Mouse (Mus musculus): ENCODE measurements around the gene Calhm2. TPM values are rescaled to one million over a fixed set of nuclear protein-coding genes. Genes with fewer than 3 reads are reported as not detected.
"Not testable (repeated sequence)": the region's sequence is repeated elsewhere in the genome, so short reads cannot be mapped to it uniquely, and the experiment has no call there.

Gene Calhm2
- polyA plus RNA-seq, 1 experiment from 2014 or later: 0.69 TPM

GRCm38 (mm10) chr19:47139611-47140010 is 1.5 kb upstream of the Calhm2 start:
- not testable (repeated sequence) for H3K4me3 ChIP-seq (ENCODE audit: low read depth, low read length); H3K9ac ChIP-seq (ENCODE audit: low read length); H3K4me2 ChIP-seq (ENCODE audit: low read depth); H3K27ac ChIP-seq (ENCODE audit: low read depth, low read length); H3K9me3 ChIP-seq (ENCODE audit: control insufficient read depth, low read length); H3K27me3 ChIP-seq (ENCODE audit: control insufficient read depth, insufficient read depth, low read length); H3K4me1 ChIP-seq (ENCODE audit: control insufficient read depth, insufficient read depth, low read length); ATAC-seq (ENCODE audit: insufficient read depth, low FRiP score, low TSS enrichment); DNase-seq (ENCODE audit: low spot score); H3K36me3 ChIP-seq (ENCODE audit: control insufficient read depth, insufficient read depth, low read length)
- WGBS: 35% methylated on average over 7 of the region's 7 CpGs

- ATAC-seq (ENCODE audit: insufficient read depth, low FRiP score, low TSS enrichment) (no peak), DNase-seq (ENCODE audit: low spot score) (no peak)
- peak overlapping the region; percentile 48 for H3K9ac ChIP-seq (ENCODE audit: low read length)
Observed at GRCm38 (mm10) chr19:47137051-47137581, 978 bp downstream of the Calhm2 start.

GRCm38 (mm10) chr19:47136170-47136569 is 1.9 kb downstream of the Calhm2 start:
- 87% methylated on average over 5 of the region's 5 CpGs for WGBS
- Histone ChIP-seq H3K9me3 (ENCODE audit: control insufficient read depth, low read length) (no peaks in the 10 kb centered on the region), H3K9ac (ENCODE audit: low read length) (no peak overlapping the region), H3K4me2 (ENCODE audit: low read depth) (no peak overlapping the region), H3K27me3 (ENCODE audit: control insufficient read depth, insufficient read depth, low read length) (no peaks in the 10 kb centered on the region), H3K27ac (ENCODE audit: low read depth, low read length) (no peak overlapping the region), H3K36me3 (ENCODE audit: control insufficient read depth, insufficient read depth, low read length) (0 out of 2 replicates have a peak, but pooled peaks cover 3% of the 10 kb centered on the region), H3K4me3 (ENCODE audit: low read depth, low read length) (no peak overlapping the region), H3K4me1 (ENCODE audit: control insufficient read depth, insufficient read depth, low read length) (peaks cover 8% of the 10 kb centered on the region; the same call in 1 of the 2 replicates)
- DNase-seq (ENCODE audit: low spot score): no peak
- ATAC-seq (ENCODE audit: insufficient read depth, low FRiP score, low TSS enrichment): no peak

More at GRCm38 (mm10) chr19:47137051-47137581, 978 bp downstream of the Calhm2 start:
- Histone ChIP-seq H3K4me2 (ENCODE audit: low read depth) (peak overlapping the region; percentile 41), H3K4me3 (ENCODE audit: low read depth, low read length) (no peak overlapping the region), H3K9me3 (ENCODE audit: control insufficient read depth, low read length) (no peaks in the 10 kb centered on the region), H3K36me3 (ENCODE audit: control insufficient read depth, insufficient read depth, low read length) (no peaks in the 10 kb centered on the region), H3K4me1 (ENCODE audit: control insufficient read depth, insufficient read depth, low read length) (peaks cover 8% of the 10 kb centered on the region; the same call in 1 of the 2 replicates), H3K27me3 (ENCODE audit: control insufficient read depth, insufficient read depth, low read length) (no peaks in the 10 kb centered on the region), H3K27ac (ENCODE audit: low read depth, low read length) (no peak overlapping the region)
- 71% methylated on average over 6 of the region's 6 CpGs for WGBS

- Histone ChIP-seq H3K4me1 (ENCODE audit: control insufficient read depth, insufficient read depth, low read length) (peaks cover 8% of the 10 kb centered on the region; the same call in 1 of the 2 replicates), H3K4me2 (ENCODE audit: low read depth) (no peak overlapping the region), H3K9me3 (ENCODE audit: control insufficient read depth, low read length) (no peaks in the 10 kb centered on the region), H3K9ac (ENCODE audit: low read length) (no peak overlapping the region), H3K27ac (ENCODE audit: low read depth, low read length) (no peak overlapping the region), H3K27me3 (ENCODE audit: control insufficient read depth, insufficient read depth, low read length) (no peaks in the 10 kb centered on the region), H3K4me3 (ENCODE audit: low read depth, low read length) (no peak overlapping the region), H3K36me3 (ENCODE audit: control insufficient read depth, insufficient read depth, low read length) (0 out of 2 replicates have a peak, but pooled peaks cover 3% of the 10 kb centered on the region)
- DNase-seq (ENCODE audit: low spot score) (no peak), ATAC-seq (ENCODE audit: insufficient read depth, low FRiP score, low TSS enrichment) (no peak)
- 93% methylated on average over 17 of the region's 17 CpGs for WGBS
Observed at GRCm38 (mm10) chr19:47135568-47135967, 2.5 kb downstream of the Calhm2 start.

GRCm38 (mm10) chr19:47133161-47133560 is 4.9 kb downstream of the Calhm2 start:
- no peak for ATAC-seq (ENCODE audit: insufficient read depth, low FRiP score, low TSS enrichment)
- no peak overlapping the region for H3K4me3 ChIP-seq (ENCODE audit: low read depth, low read length)
- WGBS: 91% methylated on average over 7 of the region's 7 CpGs

GRCm38 (mm10) chr19:47130551-47131125 is 7.5 kb downstream of the Calhm2 start:
- Histone ChIP-seq H3K9ac (ENCODE audit: low read length) (no peak overlapping the region), H3K4me3 (ENCODE audit: low read depth, low read length) (no peak overlapping the region), H3K4me1 (ENCODE audit: control insufficient read depth, insufficient read depth, low read length) (no peaks in the 10 kb centered on the region), H3K27me3 (ENCODE audit: control insufficient read depth, insufficient read depth, low read length) (no peaks in the 10 kb centered on the region), H3K36me3 (ENCODE audit: control insufficient read depth, insufficient read depth, low read length) (peaks cover 29% of the 10 kb centered on the region), H3K4me2 (ENCODE audit: low read depth) (no peak overlapping the region), H3K27ac (ENCODE audit: low read depth, low read length) (no peak overlapping the region), H3K9me3 (ENCODE audit: control insufficient read depth, low read length) (no peaks in the 10 kb centered on the region)
- 96% methylated on average over 15 of the region's 15 CpGs for WGBS
- no peak for DNase-seq (ENCODE audit: low spot score)
- no peak for ATAC-seq (ENCODE audit: insufficient read depth, low FRiP score, low TSS enrichment)

More at GRCm38 (mm10) chr19:47133161-47133560, 4.9 kb downstream of the Calhm2 start:
- Histone ChIP-seq H3K27me3 (ENCODE audit: control insufficient read depth, insufficient read depth, low read length) (no peaks in the 10 kb centered on the region), H3K4me1 (ENCODE audit: control insufficient read depth, insufficient read depth, low read length) (peaks cover 8% of the 10 kb centered on the region; the same call in 1 of the 2 replicates), H3K9ac (ENCODE audit: low read length) (no peak overlapping the region), H3K9me3 (ENCODE audit: control insufficient read depth, low read length) (no peaks in the 10 kb centered on the region), H3K27ac (ENCODE audit: low read depth, low read length) (no peak overlapping the region), H3K36me3 (ENCODE audit: control insufficient read depth, insufficient read depth, low read length) (peaks cover 19% of the 10 kb centered on the region), H3K4me2 (ENCODE audit: low read depth) (no peak overlapping the region)
- no peak for DNase-seq (ENCODE audit: low spot score)

- DNase-seq (ENCODE audit: low spot score): no peak
- WGBS: 89% methylated on average over 11 of the region's 11 CpGs
Observed at GRCm38 (mm10) chr19:47128835-47129234, 9.3 kb downstream of the Calhm2 start.

GRCm38 (mm10) chr19:47128164-47128563 is 9.9 kb downstream of the Calhm2 start:
- Histone ChIP-seq H3K4me2 (ENCODE audit: low read depth) (no peak overlapping the region), H3K9ac (ENCODE audit: low read length) (no peak overlapping the region), H3K27me3 (ENCODE audit: control insufficient read depth, insufficient read depth, low read length) (no peaks in the 10 kb centered on the region), H3K36me3 (ENCODE audit: control insufficient read depth, insufficient read depth, low read length) (peaks cover 34% of the 10 kb centered on the region), H3K27ac (ENCODE audit: low read depth, low read length) (no peak overlapping the region), H3K4me1 (ENCODE audit: control insufficient read depth, insufficient read depth, low read length) (no peaks in the 10 kb centered on the region), H3K9me3 (ENCODE audit: control insufficient read depth, low read length) (no peaks in the 10 kb centered on the region), H3K4me3 (ENCODE audit: low read depth, low read length) (no peak overlapping the region)
- 96% methylated on average over 10 of the region's 10 CpGs for WGBS
- ATAC-seq (ENCODE audit: insufficient read depth, low FRiP score, low TSS enrichment) (no peak), DNase-seq (ENCODE audit: low spot score) (no peak)

More at GRCm38 (mm10) chr19:47128835-47129234, 9.3 kb downstream of the Calhm2 start:
- Histone ChIP-seq H3K4me1 (ENCODE audit: control insufficient read depth, insufficient read depth, low read length) (no peaks in the 10 kb centered on the region), H3K36me3 (ENCODE audit: control insufficient read depth, insufficient read depth, low read length) (peaks cover 34% of the 10 kb centered on the region), H3K9ac (ENCODE audit: low read length) (no peak overlapping the region), H3K4me3 (ENCODE audit: low read depth, low read length) (no peak overlapping the region), H3K27me3 (ENCODE audit: control insufficient read depth, insufficient read depth, low read length) (no peaks in the 10 kb centered on the region), H3K4me2 (ENCODE audit: low read depth) (no peak overlapping the region), H3K9me3 (ENCODE audit: control insufficient read depth, low read length) (no peaks in the 10 kb centered on the region), H3K27ac (ENCODE audit: low read depth, low read length) (no peak overlapping the region)
- no peak for ATAC-seq (ENCODE audit: insufficient read depth, low FRiP score, low TSS enrichment)

GRCm38 (mm10) chr19:47122802-47123201 is 15.3 kb downstream of the Calhm2 start:
- no peaks in the 10 kb centered on the region for H3K27me3 ChIP-seq (ENCODE audit: control insufficient read depth, insufficient read depth, low read length)
- no peak overlapping the region for H3K9ac ChIP-seq (ENCODE audit: low read length)
- no peaks in the 10 kb centered on the region for H3K4me1 ChIP-seq (ENCODE audit: control insufficient read depth, insufficient read depth, low read length)
- no peak overlapping the region for H3K4me3 ChIP-seq (ENCODE audit: low read depth, low read length)
- no peak overlapping the region for H3K4me2 ChIP-seq (ENCODE audit: low read depth)
- 26% methylated on average over 2 of the region's 2 CpGs for WGBS
- H3K9me3 ChIP-seq (ENCODE audit: control insufficient read depth, low read length): no peaks in the 10 kb centered on the region
- DNase-seq (ENCODE audit: low spot score): peak; percentile 38
- peaks cover 13% of the 10 kb centered on the region for H3K36me3 ChIP-seq (ENCODE audit: control insufficient read depth, insufficient read depth, low read length)
- no peak for ATAC-seq (ENCODE audit: insufficient read depth, low FRiP score, low TSS enrichment)
- H3K27ac ChIP-seq (ENCODE audit: low read depth, low read length): no peak overlapping the region
